Mouse (Mus musculus) v-Abl transformed pro-B cells (cell line): ENCODE results near the gene Capn8.

Experiments used
- in situ Hi-C, 2 experiments: fragments of 400-800 bp; cut with MboI; formaldehyde crosslinking; loops; one replicate each; pipeline ENCODE4 v1.15.1; 2025; ENCODE audit not compliant: unreplicated experiment in 2 of 2

The Capn8 gene

DNA sequence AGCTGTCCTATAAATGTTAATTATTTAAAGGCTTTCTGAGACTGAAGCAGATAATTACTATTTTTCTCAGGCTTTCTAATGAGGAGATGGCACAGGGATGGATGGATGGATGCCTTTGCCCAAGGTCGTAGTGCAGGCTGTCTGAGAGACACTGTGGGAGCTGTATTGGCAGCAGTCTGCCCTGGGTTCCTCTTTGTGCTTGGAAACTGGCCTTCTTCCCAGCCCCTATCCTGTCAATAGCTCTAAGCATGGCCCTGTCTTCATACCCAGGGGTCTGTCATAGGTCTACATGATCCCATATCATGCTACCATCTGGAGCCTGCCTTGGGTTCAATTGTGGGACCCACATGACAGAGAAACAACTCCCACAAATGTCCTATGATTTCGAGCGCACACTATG lies 102.5 kb downstream of the Capn8 start:
- in situ Hi-C loops: no loop called here

DNA sequence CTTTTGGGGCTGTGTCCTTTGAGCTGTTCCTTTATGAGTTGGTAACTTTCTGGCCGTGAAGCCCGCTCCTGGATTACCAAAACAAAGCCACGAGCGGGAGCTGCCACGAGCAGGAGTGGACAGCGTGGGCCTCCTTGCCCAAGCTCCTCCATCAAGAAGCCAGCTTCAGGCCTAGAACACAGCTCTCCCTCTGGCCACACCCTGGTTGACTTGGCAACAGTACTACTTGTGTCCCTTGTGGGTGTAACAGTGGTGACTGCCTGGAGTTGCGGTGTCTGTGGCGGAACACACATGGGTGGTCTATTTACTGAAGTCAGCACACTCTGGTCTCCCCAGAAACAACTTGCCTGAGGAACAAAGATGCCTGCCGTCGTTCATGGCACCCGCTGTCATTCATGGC lies 104.9 kb downstream of the Capn8 start:
- in situ Hi-C loops: no loop called here

DNA sequence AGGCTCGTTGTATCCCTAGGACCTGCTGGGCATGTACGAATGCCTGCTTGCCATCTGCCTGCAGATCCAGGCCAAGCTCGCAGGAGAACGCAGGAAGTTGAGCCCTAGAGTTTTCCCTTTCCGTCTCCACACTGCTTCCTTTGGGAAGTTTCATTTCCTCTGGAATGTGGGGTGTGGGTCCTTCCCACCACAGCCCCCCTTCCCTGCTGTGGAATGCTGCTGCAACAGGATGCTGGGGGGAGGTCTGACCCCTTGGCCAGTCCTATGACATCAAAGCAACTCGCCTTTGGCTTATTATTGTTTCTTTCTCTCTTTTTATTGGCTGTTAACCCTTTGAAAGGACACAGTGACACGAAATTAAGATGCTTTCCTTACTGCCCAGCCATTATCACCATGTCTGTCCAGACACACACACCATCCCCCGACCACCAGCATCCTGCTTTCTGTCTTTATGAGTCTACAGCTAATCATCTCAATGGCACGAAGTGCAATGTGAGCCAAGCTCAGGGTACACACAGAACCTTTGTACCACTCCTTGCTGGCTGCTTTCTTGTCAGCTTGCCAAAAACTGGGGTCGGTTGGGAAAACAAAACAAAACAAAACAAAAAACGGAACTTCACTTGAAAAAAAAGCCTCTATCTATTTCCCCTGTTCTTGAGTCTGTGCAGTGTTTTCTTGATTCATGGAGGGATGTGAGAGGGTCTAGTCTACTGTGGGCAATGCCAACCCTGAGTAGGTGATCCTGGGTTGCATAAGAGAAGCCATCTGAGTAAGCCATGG lies 105.9 kb downstream of the Capn8 start:
- in situ Hi-C loops: no loop called here

DNA sequence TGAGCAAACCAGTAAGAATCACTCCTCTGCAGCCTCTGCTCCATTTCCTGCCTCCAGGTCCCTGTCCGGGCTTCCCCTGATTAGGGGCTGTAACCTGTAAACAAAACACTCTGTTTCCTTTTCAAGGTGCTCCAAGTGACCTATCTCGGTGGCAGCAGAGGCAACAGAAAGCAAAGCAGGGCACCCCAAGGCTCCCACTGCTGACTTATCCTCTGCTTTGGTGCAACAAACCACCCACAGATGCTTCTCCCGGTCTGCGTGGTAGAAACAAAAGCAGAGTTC lies 106.5 kb downstream of the Capn8 start:
- in situ Hi-C loops: no loop called here

DNA sequence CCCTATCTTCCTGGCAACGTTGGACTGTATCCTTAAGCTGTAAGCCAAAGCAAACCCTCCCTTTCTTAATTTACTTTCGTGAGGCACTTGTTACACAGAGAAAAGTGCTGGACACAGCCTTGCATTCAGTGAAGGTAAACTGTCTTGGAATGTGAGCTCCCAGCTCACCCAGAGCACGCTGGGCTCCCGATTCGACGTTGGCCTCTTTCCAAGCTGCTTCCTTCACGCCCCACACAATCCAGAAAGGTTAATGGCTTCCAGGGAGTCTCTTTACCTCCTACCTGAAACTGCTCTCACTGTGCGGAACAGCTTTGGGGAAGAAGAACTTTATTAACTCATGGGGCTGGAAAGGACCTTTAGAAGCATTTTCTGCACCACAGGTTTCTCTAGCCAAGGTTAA lies 110.5 kb downstream of the Capn8 start:
- in situ Hi-C loops: no loop called here

DNA sequence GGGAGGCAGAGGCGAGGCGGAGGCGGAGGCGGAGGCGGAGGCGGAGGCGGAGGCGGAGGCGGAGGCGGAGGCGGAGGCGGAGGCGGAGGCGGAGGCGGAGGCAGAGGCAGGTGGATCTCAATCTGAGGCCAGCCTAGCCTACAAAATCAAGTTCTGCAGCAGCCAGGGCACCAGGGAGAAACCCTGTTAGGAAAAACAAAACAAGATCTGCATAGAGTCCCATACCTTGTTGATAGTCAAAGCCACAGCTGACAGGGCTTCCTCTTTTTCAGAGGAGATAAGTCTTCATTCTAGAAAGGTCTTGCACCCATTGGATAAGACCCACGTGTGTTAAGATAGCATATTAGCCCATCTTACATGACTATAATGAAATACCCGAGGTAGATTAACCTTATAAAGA lies 113.3 kb downstream of the Capn8 start:
- in situ Hi-C loops: no loop called here

DNA sequence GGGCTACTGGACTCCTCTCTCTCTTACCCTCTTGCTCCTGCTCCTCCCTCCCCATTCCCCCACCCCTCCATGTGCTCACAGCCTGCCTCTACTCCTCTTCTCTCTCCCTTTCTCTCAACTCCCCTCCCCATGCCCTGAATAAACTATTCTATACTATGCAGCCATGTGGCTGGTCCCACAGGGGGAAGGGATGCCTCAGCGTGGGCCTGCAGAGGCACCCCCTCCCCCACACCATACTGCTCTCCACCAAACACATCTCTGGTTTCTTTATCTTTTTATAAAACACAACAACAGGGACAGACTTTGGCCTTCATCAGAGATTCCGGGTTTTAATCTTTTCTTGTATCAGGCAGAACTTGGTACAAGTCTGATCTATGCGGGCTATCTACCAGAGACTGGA lies 114.4 kb downstream of the Capn8 start:
- in situ Hi-C loops: no loop called here

DNA sequence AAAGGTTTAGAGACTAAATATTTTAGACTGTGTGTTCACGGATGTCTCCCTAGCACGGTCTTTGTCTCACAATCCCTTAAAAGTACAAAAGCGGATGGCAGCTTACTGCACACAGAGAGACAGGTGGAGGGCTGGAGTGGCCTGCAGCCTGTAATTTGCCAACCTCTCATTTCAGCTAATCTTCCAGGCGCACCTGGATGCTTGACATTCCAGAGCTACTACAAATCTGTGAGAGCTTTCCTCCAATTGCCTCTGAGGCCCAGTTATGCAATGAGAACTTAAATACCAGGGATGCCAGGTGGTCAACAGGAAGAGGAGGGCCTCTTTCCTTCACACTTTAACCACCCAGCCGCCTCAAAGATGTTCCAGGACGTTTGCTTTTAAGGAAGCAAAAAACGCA lies 114.8 kb downstream of the Capn8 start:
- in situ Hi-C loops: no loop called here
